Mouse (Mus musculus) C2C12 (cell line): Measurements from ENCODE around the gene Tsc2. TPM values are rescaled to one million over a fixed set of nuclear protein-coding genes. Genes with fewer than 3 reads are reported as not detected.

Experiments
- H3K27me3 ChIP-seq: one replicate; pipeline ENCODE4 v1.6.1; 2011; ENCODE audit not compliant: control insufficient read depth, insufficient read depth, insufficient read length
- H3K36me3 ChIP-seq: one replicate; pipeline ENCODE4 v1.6.1; 2011; ENCODE audit not compliant: control insufficient read depth, insufficient read depth
- H3K4me3 ChIP-seq: one replicate; pipeline ENCODE4 v1.5.1; 2011; ENCODE audit warnings: mild to moderate bottlenecking, control low read depth; ENCODE audit not compliant: poor library complexity, insufficient read depth, severe bottlenecking
- H3K79me2 ChIP-seq: one replicate; pipeline ENCODE4 v1.6.1; 2011; ENCODE audit not compliant: control insufficient read depth, insufficient read depth
- H3K79me3 ChIP-seq: one replicate; pipeline ENCODE4 v1.6.1; 2011; ENCODE audit warnings: low read depth, control low read depth
- H3ac ChIP-seq: one replicate; pipeline ENCODE3; 2011; ENCODE audit warnings: low read depth; ENCODE audit not compliant: control insufficient read depth, insufficient read length
- CEBPB ChIP-seq: IDR thresholded peaks from one replicate; pipeline ENCODE4 v1.6.1; 2011; ENCODE audit warnings: low read depth, mild to moderate bottlenecking, control low read depth, moderate library complexity
- CTCF ChIP-seq: IDR thresholded peaks from one replicate; pipeline ENCODE4 v1.5.1; 2011; ENCODE audit not compliant: control insufficient read depth, insufficient read depth, insufficient read length
- FOSL1 ChIP-seq: IDR thresholded peaks from one replicate; pipeline ENCODE4 v1.8.0; 2011; ENCODE audit warnings: mild to moderate bottlenecking, low read length; ENCODE audit not compliant: poor library complexity, insufficient read depth, severe bottlenecking
- MAX ChIP-seq: IDR thresholded peaks from one replicate; pipeline ENCODE4 v1.6.1; 2011; ENCODE audit warnings: mild to moderate bottlenecking, control low read depth
- MYOD1 ChIP-seq: IDR thresholded peaks from one replicate; pipeline ENCODE4 v1.6.1; 2011; ENCODE audit warnings: low read depth; ENCODE audit not compliant: control insufficient read depth, insufficient read length
- MYOG ChIP-seq: IDR thresholded peaks from one replicate; pipeline ENCODE4 v1.6.1; 2011; ENCODE audit not compliant: control insufficient read depth, insufficient read length; ENCODE audit errors: extremely low read depth
- USF1 ChIP-seq: IDR thresholded peaks from one replicate; pipeline ENCODE4 v1.6.1; 2011; ENCODE audit warnings: low read depth, mild to moderate bottlenecking, control low read depth, moderate library complexity
- polyA plus RNA-seq: library from polyadenylated mRNA; unstranded; fragments of >200 nt; fragmentation: generic; extraction: Trizol; gene quantifications from one replicate; pipeline ENCODE4 v1.2.1, GENCODE M21; 2012; ENCODE audit warnings: missing spikeins

The Tsc2 gene
- polyA plus RNA-seq, 1 experiment, result 33.3 TPM

GRCm38 (mm10) chr17:24640119-24640518, 7.7 kb upstream of the Tsc2 start:
- no peaks in the 10 kb centered on the region for H3K79me2 ChIP-seq
- no peaks in the 10 kb centered on the region for H3K27me3 ChIP-seq
- H3K36me3 ChIP-seq, result no peaks in the 10 kb centered on the region
- no peaks in the 10 kb centered on the region for H3K79me3 ChIP-seq
- no peak overlapping the region for H3K4me3 ChIP-seq
- no peak overlapping the region for H3ac ChIP-seq
- no peak for TF ChIP-seq USF1
- no peak for TF ChIP-seq MYOD1
- TF ChIP-seq MAX, result no peak
- TF ChIP-seq FOSL1, result no peak

GRCm38 (mm10) chr17:24639571-24639988, 7.2 kb upstream of the Tsc2 start:
- no peaks in the 10 kb centered on the region for H3K79me3 ChIP-seq
- TF ChIP-seq MYOG (no peak), CEBPB (no peak), MAX (no peak), FOSL1 (no peak), CTCF (no peak), MYOD1 (no peak), USF1 (no peak)
- no peak overlapping the region for H3K4me3 ChIP-seq
- H3ac ChIP-seq, result no peak overlapping the region
- no peaks in the 10 kb centered on the region for H3K27me3 ChIP-seq
- H3K36me3 ChIP-seq, result no peaks in the 10 kb centered on the region
- H3K79me2 ChIP-seq, result no peaks in the 10 kb centered on the region

- no peaks in the 10 kb centered on the region for H3K79me3 ChIP-seq
- no peaks in the 10 kb centered on the region for H3K27me3 ChIP-seq
- no peak overlapping the region for H3ac ChIP-seq
- no peaks in the 10 kb centered on the region for H3K36me3 ChIP-seq
- no peaks in the 10 kb centered on the region for H3K79me2 ChIP-seq
- no peak overlapping the region for H3K4me3 ChIP-seq
- TF ChIP-seq CEBPB (no peak), MYOG (no peak), FOSL1 (no peak)
Observed at GRCm38 (mm10) chr17:24638840-24639239, 6.4 kb upstream of the Tsc2 start.

GRCm38 (mm10) chr17:24638214-24638613, 5.8 kb upstream of the Tsc2 start:
- H3K4me3 ChIP-seq, result no peak overlapping the region
- H3K27me3 ChIP-seq, result no peaks in the 10 kb centered on the region
- no peaks in the 10 kb centered on the region for H3K79me3 ChIP-seq
- H3K79me2 ChIP-seq, result no peaks in the 10 kb centered on the region
- H3K36me3 ChIP-seq, result no peaks in the 10 kb centered on the region
- no peak overlapping the region for H3ac ChIP-seq
- TF ChIP-seq MYOG (no peak), CTCF (no peak), MYOD1 (no peak), MAX (no peak), CEBPB (no peak), USF1 (no peak), FOSL1 (no peak)

GRCm38 (mm10) chr17:24636781-24637481, 4.5 kb upstream of the Tsc2 start:
- no peak overlapping the region for H3K4me3 ChIP-seq
- no peaks in the 10 kb centered on the region for H3K36me3 ChIP-seq
- H3ac ChIP-seq, result no peak overlapping the region
- no peak for TF ChIP-seq MYOD1
- TF ChIP-seq MYOG, result no peak
- TF ChIP-seq MAX, result no peak
- TF ChIP-seq USF1, result no peak
- no peak for TF ChIP-seq CTCF
- no peak for TF ChIP-seq FOSL1
- no peak for TF ChIP-seq CEBPB
- no peaks in the 10 kb centered on the region for H3K79me2 ChIP-seq
- H3K27me3 ChIP-seq, result no peaks in the 10 kb centered on the region
- H3K79me3 ChIP-seq, result no peaks in the 10 kb centered on the region

GRCm38 (mm10) chr17:24635694-24636093, 3.3 kb upstream of the Tsc2 start:
- H3ac ChIP-seq, result no peak overlapping the region
- H3K79me3 ChIP-seq, result no peaks in the 10 kb centered on the region
- no peaks in the 10 kb centered on the region for H3K79me2 ChIP-seq
- no peaks in the 10 kb centered on the region for H3K36me3 ChIP-seq
- H3K4me3 ChIP-seq, result no peak overlapping the region
- TF ChIP-seq MYOG (no peak), CTCF (no peak), USF1 (no peak), FOSL1 (no peak), CEBPB (no peak), MAX (no peak), MYOD1 (no peak)
- H3K27me3 ChIP-seq, result no peaks in the 10 kb centered on the region
